Mouse (Mus musculus): ENCODE results near the gene Rnf144b.

Gene Rnf144b

GRCm38 (mm10) chr13:47180776-47181175 is 58.3 kb downstream of the Rnf144b start:
- no peak for DNase-seq (ENCODE audit: low read depth, low spot score)

GRCm38 (mm10) chr13:47182366-47182765 is 59.9 kb downstream of the Rnf144b start:
- no peak for DNase-seq (ENCODE audit: low read depth, low spot score)

DNA sequence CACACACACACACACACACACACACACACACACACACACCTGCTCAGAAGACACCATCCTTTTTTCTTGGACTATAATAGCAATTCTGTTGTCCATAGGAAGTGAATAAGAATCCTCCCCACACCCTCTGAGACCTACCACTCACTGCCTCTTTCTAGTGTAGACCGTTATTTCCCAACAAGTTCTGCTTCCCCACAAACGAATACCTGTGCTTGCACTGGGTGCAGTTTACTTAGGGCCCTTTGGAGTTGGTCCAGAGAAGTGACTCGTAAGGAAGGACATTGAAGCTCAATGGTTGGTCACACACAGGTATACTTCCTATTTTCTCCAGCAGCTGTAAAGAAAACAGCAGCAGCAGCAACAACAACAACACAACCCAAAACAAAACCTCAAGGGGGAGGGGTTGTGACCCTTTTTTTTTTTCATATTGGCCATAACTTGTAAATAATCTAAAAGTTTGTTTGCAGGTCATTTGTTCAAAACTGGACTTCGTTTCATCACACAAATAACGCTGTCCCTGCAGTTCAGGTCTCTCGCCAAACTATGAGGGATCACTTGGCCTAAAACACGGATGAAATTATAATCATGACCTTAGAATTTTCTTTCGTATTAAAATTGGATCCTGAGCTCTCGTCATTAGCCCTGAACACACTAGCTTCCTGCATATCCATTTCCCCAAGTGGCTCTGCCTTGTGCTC is 60.7 kb downstream of the Rnf144b start:
- no peak for DNase-seq (ENCODE audit: low read depth, low spot score)

- DNase-seq (ENCODE audit: low read depth, low spot score), result no peak
Observed at GRCm38 (mm10) chr13:47183771-47184170, 61.3 kb downstream of the Rnf144b start.

DNA sequence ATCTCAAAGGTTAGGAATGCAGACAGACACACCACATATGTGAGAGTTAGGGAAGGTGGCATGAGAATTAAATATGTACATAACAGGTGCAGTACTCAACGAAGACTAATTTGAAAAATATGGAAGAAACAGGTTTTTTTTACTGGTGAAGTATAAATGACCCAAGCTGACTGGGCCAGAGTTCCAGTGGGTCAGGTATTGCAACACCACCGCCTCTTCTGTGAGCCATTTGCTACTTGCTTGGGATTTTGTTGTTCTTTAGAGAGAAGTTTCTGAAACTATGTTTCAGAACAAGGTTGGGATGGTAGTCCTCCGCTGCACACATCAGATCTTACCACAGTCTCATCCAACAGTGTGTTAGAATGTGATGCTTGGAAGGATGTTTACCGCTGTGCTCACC is 65.4 kb downstream of the Rnf144b start:
- no peak for DNase-seq (ENCODE audit: low read depth, low spot score)

DNA sequence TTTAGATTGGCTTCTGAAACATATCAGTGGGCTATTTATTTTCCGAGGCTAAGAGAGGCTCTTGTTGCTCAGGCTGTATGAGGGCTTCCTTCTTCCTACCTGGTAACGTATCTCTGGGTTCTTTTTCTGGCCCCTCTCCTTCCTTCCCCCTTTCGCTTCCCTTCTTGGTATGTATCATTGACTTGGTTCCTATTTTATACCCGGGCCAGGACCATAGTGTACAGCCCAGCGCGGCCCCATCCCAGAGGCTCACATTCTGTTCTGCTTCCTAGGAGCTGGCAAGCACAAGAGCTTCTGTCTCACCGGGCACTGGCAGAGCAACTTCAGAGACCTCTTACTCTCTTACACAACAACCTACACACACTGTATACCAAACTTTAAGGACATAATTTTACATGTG is 67.5 kb downstream of the Rnf144b start:
- no peak for DNase-seq (ENCODE audit: low read depth, low spot score)

- no peak for DNase-seq (ENCODE audit: low read depth, low spot score)
Observed at GRCm38 (mm10) chr13:47192200-47192599, 69.7 kb downstream of the Rnf144b start.

GRCm38 (mm10) chr13:47192771-47193170 is 70.3 kb downstream of the Rnf144b start:
- no peak for DNase-seq (ENCODE audit: low read depth, low spot score)

DNA sequence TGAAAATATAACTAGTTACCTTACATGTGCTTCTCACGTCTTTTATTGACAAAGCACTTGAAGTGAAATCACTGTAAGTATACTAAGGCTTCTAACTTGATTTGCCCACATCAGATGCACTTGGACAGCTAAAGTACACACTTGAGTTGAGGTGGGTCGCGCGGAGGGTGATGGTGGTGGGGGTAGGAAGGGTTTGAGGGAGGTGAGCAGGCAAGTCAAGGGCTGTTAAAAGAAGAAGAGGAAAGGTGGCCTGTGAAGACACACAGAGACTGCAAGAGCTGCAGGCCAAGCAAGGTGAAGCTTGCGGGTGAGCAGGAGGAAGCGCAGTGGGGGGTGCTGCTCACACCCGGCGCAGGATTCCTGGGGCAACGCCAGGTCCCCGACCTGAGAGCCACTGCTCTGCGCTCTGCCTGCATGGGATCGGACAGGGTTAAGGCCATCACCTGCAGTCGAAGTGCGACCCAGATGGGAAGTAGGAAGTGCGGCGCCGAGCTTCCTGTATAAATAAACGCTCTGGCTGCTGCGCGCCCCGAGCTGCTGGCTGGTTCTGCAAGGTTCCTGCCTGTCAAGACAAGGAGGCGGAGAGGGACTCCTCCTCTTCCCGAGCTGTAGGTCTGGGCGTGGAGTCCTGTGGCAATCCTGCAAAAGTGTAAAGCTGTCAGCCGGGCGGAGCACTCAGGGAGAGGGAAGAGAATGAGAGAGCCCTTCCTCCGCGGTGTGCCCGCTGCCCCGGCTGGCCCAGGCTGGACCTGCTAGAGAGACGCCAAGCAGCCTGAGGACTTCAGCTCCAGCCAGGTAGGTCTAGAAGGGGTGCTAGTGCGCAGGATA is 71.1 kb downstream of the Rnf144b start:
- DNase-seq (ENCODE audit: low read depth, low spot score), result no peak

- DNase-seq (ENCODE audit: low read depth, low spot score), result no peak
Observed at GRCm38 (mm10) chr13:47194695-47195094, 72.2 kb downstream of the Rnf144b start.

DNA sequence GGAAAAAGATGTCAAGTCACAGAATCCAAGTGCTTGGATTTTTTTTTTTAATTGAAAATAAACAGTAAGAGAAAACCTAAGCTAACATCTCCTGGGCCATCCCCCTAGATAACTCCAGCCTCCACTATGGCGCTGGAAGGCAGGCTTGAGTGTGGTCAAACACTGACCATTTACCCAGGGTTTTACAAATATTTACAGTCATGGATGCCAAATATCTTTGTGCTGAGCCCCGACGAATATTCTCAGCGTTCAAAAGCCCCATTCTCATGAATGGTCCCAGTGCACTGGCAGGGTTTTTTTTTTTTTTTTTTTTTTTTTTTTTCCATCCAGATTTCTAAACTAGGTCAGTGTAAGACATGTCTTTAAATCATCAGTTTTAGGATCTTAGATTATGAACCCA is 73.0 kb downstream of the Rnf144b start:
- DNase-seq (ENCODE audit: low read depth, low spot score), result no peak

DNA sequence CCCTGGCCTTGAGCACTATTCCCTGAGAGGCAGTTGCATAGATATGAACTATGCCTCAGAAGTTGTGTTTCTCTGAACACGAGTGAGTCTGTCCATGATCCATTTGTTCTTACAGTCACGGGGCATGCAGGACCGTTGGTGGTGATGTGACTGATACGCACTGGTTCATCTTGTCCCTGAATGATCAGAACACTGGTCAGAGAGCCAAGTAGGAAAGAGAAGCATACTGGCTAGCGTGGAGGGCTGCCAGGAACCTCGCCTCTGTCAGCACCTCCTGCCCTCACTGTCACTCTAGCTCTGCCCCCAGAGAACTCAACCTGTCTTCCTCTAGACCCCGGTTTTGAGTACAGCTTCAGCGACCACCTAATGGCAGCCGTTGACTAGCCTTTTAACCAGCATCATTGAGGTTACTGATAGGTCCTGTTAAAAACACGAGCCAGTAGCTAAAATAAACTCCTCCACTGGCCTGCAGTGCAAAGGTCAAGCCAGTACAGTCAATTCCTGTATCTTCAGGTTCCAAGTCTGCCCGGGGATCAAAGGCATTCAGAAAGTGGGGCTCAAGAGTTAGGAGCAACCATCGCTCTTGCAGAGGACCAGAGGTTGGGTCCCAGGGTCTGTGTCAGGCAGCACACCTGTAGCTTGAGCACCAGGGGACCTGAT is 77.7 kb downstream of the Rnf144b start:
- DNase-seq (ENCODE audit: low read depth, low spot score), result no peak

GRCm38 (mm10) chr13:47201962-47202624 is 79.6 kb downstream of the Rnf144b start:
- DNase-seq (ENCODE audit: low read depth, low spot score), result no peak

DNA sequence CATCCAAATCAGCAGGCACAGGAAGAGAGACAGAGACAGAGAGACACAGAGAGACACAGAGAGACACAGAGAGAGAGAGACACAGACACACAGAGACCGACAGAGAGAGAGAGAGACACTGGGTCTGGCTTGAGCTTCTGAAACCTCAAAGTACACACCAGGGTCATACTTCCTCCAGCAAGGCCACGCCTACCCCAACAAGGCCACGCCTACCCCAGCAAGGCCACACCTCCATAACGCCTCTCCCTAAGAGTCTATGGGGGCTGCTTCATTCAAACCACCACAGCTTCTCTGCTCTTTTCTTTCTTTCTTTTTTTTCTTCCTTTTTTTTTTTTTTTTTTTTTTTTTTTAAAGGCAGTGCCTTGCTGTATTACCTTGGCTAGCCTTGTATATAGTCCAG is 88.0 kb downstream of the Rnf144b start:
- DNase-seq (ENCODE audit: low read depth, low spot score), result no peak

DNA sequence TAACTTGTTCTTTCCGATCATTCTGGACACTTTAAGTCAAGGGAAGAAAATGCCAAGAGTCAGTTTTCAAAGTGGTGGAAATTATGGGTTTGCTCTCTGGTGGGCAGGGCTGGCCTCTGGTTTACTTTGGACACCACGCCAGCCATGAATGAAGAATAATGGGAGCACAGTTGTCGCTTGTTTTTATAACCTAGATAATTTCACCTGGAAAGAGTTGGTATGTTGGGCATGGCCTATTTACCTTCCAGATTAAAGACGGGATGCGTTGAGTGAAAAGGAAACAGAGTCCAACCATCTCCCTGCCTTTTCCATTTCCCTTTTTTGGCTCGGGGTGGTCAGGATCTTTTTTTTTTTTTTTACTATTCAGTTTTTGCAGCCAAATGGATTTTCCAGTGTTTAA is 88.5 kb downstream of the Rnf144b start:
- no peak for DNase-seq (ENCODE audit: low read depth, low spot score)

DNA sequence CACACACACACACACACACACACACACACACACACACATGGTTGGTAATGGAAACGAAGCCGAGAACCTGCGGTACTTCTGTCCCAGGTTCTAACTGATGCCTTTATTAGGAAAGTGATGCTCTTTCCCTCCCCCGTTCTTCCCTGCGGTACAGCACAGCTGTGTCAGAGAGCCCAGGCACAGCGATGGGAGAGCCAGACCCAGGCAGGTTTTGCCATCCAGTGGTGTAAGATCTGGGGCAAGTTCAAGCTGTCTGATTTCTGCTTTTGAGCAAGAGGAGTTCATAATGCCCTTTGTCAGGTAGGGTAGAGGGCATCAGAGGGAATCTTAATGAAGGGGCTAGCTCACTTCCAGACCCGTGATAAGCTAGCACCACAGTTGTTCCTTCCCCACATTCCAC is 89.1 kb downstream of the Rnf144b start:
- no peak for DNase-seq (ENCODE audit: low read depth, low spot score)

DNA sequence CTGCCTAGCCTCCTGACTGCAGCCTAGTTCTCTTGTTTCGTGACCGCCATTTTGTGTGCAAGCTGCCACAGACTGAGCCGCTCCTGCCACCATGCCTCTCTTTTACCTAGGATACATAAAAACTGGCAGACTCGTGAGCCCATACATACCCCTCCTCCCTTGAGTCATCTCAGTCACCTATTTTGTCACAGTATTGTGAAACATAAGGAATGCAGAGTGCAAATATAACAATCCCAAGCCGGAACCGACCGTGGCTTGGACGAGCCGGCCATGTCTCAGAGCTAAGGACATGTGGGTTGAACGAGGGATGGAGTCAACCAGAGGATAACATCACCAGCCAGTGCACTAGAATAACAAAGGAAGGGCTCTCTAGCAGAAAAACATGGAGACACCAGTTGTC is 91.4 kb downstream of the Rnf144b start:
- no peak for DNase-seq (ENCODE audit: low read depth, low spot score)

DNA sequence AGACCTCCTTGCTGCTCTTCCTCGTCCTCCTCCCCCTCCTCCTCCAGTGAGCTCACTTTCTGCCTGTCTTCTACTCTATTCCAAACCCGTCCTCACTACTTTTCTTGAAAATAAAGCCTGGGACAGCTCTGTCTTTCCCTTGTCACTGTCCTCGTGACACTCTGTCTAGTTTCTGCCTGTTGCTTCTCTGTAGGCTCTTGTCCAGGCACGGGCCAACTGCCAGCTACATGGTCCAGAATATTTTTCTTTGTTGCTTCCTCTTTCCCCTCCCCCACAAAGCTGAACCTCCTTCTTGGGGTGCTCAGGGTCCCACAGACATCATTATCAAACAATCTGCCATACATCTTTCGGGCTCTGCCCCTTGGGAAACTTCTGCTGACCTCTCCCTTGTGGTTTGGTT is 92.4 kb downstream of the Rnf144b start:
- DNase-seq (ENCODE audit: low read depth, low spot score), result no peak

- DNase-seq (ENCODE audit: low read depth, low spot score), result no peak
Observed at GRCm38 (mm10) chr13:47215815-47216585, 93.5 kb downstream of the Rnf144b start.

DNA sequence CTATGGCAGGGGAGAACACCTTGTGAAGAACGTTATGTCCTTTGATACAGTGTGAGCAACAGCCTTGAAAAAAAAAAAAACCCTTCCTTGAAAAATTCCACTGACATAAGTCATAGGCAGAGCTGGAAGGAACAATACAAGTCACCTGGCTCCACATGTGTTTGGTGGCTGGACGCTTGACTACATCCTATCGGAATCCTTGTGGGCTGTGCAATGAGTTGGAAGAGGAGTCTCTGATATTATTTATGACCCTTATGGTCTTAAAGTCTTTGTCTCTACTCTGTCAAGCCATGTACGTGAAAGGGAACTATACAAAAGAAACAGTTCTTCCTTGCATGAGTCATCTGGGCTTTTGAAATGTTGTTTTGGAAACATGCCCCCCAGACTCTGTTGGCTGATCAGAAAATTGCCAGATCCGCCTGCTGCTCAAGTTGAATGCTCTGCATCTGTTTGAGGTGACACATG is 94.7 kb downstream of the Rnf144b start:
- DNase-seq (ENCODE audit: low read depth, low spot score), result no peak

DNA sequence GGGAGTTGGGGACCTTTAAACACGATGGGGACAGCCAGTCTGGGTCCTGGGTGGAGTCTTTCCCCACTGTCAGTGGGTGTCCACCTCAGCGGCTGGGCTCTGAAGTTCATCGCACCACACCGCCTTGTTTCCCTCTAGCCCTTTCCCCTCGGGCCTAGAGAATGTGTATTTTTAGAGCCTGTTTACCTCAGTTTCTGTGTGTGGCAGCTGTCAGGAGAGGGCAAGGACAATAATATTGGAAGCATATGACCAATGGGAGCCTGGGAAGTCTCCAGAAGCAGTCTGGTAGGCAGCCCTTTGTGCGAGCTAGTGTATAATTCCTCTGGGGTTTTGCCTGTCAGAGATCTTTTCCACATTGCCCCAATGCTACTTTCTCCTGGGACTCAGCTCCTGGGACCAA is 95.9 kb downstream of the Rnf144b start:
- DNase-seq (ENCODE audit: low read depth, low spot score), result no peak
